Mouse (Mus musculus): ENCODE results near the gene B3gat3.

DNA sequence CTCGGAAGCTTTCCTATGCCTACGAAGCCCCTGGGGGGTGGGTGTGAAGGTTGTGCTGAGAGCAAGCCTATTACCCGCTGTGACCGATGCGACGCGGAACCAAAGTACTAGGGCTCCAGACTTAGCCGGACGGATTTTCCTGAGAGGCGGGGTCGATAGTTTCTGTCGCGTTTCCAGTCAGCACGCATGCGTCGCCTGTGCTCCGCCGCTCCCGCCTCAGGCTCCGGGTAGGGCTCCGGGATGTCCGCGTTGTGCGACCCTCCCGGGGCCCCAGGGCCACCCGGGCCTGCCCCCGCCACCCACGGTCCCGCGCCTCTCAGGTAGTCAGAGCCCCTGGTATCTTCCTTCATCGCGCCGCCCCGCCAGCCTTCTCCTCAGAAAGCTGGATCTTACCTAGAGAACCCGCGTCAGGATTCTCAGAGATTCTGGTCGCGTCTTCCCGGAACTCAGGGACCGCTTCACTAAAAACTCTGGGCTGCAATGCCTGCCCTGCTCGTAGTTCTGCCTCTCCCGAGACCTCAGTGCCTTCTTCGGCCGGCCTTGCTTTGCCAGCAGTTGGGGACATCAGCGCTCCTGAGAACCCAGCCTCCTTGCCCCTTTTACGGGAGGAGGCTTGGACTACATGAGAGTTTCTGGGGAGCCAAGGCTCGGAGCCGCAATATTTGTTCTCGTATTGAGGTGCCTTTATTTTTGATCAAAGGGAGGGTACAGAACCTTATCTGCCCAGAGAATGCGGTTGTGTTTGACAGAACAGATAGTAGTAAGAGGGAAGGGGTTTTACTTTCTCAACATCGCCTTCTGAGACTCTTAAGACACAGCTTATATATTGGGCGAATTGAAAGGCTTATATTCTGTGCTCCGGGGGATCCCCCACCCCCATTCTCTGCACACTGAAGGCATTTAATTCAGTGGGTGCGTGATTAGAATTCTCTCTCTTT is 27.1 kb upstream of the B3gat3 start, which contains the start of gene Ints5:
- TF ChIP-seq CTCF (IDR thresholded peaks at IDR 0.05; ENCODE audit: low read depth): no peak
- no peak for TF ChIP-seq EP300 (IDR thresholded peaks at IDR 0.05; ENCODE audit: low read depth)

All from liver, postnatal 0 days (tissue).